Mouse (Mus musculus) retina, postnatal 1 day (tissue): ENCODE measurements at regions not wholly inside any gene's neighbourhood (a gene's known extent, or its start where the extent isn't known, plus 50 kb on each side); places are given as distances from the start of the nearest gene placed in this dataset.

Experiments
- DNase-seq: peaks from one replicate; pipeline ENCODE4 v3.0.0-alpha.2; 2012

DNA sequence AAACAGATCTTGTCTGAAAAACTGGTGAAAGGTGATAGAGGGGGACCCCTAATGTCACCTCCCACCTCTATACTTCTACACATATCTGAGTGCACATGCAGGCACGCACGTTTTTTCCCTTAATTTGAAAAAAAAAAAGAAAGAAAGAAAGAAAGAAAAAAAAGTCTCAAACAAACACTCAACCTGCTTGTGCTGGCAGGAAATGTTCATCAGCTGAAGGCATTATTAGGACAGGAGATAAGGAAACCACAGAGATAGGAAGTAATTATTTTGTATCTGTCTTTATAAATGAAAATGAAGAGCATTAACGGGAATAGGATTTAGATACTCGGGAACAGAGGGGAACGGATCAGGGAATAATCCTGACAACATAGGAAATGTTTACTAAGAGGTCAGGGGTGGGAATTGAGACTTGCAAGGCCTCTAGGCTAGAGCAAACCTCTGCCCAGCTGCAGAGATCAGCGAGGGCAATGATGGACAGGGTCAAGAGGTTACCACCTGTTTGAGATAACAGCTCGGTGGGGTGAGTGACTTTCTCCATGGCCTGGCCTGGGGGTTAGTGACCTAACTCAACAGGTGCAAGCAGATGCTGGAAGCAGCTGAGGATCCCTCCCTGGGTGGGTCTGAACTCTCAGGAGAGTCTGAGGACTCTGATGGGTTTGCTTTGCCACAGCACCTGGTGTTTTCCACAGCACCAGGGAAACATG is 129.7 kb upstream of the Cadm1 start:
- no peak for DNase-seq

- no peak for DNase-seq
Measured at GRCm38 (mm10) chr9:47401511-47401910, 128.5 kb upstream of the Cadm1 start.

DNA sequence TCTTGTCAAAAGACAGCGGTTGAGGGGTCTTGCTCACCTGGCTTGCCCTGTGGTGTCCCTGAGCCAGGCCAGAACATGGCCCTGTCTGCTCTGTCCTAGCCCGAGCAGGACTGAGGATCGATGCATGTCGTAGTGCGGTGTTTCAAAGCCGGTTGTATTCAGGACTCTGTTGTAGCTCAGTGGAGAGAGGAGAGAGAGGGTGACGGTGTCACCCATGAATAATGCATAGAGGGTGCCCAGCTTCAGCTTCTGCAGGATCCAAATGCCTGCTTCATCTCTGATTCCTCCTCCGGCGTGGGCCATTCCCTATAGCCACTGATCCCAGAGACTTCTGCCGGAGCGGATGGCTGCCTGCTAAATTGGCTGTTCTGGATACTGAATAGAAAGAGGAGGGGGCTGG is 126.7 kb upstream of the Cadm1 start:
- DNase-seq = peak; percentile 38

- peak; percentile 43 for DNase-seq
Measured at GRCm38 (mm10) chr9:47404821-47405220, 125.2 kb upstream of the Cadm1 start.

DNA sequence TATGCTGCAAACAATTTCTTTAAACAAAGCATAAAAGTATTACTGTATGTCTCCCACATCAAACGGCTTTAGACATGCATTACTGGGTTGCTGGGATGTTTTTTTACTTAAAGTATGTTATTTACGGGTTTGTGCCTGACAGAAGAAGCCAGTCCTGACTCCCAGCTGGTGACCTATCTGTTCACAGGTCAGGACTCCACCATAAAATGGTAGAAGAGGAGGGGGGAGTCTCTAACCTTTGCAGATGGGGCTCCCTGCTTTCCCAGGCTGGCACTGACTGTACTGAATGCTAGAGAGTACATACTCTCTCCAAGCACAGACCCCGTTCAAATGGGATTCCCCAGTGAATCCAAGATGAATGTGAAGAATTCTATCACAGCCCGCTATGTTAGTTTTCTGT is 124.4 kb upstream of the Cadm1 start:
- no peak for DNase-seq

DNA sequence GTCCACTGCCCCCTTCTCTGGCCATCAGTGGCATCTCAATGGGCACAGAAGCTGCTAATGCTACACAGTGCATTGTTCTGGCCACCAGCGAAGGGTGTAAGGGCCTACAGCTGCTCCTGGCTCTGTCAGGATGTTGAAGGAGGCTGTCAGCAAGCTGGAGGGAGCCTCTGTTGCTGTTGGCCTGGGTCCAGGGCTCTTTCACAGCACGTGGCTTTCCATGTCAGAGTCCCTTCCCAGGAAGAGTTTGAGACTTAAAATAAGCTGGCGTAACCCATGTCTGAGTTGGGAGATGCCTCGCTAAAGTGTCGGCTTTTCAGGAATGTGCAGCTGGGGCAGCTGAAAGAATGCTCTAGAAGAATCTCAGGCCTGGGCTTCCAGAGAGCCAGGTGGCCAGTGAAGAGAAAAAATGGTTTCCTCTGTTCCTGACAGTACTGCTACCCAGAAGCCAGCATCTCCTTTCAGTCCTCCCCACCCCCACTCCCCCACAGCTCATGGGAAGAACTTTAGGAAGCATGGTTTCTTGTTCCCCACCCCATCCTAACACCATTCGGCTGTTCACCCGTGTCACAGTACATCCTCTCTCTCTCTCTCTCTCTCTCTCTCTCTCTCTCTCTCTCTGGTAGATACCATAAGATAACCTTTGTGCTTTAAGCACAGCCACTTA is 122.8 kb upstream of the Cadm1 start:
- DNase-seq = peak; percentile 89

DNA sequence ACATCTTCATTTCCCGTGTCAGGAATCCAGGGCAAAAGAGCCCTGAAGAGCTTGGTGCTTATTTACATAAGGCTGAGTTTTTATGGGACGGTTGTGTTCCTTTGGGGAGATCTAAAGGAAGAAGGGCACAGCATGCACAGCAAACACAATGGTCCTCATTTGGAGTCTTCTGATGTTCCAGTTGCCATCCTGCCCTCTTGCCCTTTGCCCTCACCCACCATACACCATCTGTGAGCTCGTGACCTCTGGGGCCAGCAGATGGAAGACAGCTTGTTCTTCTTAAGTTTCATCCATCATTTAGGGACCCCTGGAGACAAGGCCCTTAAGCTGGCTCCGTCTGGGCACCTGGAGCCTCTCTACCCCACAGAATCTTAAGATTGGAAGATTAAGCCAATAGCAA is 121.9 kb upstream of the Cadm1 start:
- DNase-seq = no peak

DNA sequence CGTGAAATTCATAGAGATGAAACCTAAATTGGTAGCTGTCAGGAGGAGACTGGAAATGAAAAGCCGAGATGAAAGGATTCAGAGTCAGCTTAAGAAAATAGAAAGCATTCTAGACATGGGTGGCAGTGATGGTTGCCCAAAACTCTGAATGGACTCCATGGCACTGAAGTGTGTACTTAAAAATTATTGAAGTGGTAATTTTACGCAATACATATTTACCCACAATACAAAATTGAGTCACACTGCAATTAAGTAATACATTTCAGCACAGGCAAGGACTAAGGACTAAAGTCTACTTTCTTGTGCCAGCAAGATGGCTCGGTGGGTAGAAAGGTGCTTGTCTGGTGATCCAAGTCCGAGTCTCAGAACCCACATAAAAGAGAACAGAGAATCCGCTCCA is 120.4 kb upstream of the Cadm1 start:
- DNase-seq = no peak

DNA sequence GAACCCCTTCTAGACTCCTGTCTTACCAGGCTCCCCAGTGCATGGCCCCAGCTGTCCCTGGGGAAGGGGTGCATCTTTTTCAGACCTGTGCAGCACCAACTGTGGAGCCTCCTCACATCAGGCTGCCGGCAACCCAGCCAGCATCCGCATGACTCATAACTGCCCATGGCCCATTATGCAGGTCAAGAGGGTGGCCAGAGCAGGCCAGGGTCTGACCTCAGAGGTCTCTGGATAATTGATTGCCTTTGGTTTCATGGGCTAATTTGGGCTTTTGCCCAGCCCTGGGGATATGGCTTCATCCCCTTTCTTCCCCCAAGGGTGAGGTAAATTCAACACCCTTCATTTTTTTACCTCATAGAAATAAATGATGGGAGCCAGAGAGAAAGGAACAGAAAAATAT is 117.2 kb upstream of the Cadm1 start:
- no peak for DNase-seq

DNA sequence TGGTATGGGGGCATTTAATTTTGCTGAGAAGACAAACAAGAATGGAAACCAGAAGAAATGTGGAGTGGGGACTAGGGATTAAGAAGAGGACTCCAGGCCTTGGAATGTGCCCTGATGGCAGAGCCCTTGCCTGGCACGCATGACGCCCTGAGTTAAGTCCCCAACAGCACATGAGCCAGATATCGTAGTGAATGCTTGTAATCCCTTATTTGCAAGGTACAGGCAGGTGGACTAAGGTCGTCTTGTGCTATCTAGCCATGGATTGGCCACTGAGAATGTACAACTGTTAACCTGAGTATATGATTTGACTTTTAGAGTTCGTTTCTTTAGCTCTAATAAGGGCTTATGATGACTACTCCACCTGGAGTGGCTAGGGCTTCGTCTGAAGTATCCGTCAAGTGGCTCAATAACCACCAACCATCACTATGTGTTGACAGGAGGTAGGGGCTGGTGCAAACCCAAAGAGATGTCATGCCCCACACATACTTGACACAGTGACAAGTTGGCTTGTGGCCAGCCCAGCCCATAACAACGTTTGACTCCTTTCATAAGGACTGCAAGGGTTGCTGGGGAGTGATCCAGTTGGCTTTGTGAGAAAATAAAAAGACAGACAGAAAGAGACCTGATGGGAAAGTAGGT is 115.5 kb upstream of the Cadm1 start:
- DNase-seq = no peak

GRCm38 (mm10) chr9:47422151-47422599 is 107.8 kb upstream of the Cadm1 start:
- DNase-seq = peak; percentile 79

GRCm38 (mm10) chr9:47422741-47423461 is 107.1 kb upstream of the Cadm1 start:
- DNase-seq = peak; percentile 92

DNA sequence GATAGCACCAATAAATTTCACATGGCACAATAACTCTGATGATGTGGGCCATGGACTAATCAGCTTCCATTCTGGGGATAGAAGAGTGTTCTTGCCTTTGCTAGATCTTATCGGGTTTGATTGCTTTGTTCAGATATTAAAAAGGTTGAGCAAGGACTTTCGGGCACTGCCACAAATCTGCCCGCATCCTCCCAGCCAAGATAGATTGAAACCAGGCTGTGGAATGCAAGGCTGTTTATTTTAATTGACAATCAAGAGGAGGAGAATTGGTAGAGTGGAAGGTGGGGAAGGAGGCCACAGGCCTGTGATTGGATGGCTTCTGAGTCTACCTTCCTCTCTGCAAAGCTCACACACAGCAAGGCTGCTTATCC is 106.5 kb upstream of the Cadm1 start:
- DNase-seq = no peak

- no peak for DNase-seq
Measured at GRCm38 (mm10) chr9:47424191-47424590, 105.8 kb upstream of the Cadm1 start.

DNA sequence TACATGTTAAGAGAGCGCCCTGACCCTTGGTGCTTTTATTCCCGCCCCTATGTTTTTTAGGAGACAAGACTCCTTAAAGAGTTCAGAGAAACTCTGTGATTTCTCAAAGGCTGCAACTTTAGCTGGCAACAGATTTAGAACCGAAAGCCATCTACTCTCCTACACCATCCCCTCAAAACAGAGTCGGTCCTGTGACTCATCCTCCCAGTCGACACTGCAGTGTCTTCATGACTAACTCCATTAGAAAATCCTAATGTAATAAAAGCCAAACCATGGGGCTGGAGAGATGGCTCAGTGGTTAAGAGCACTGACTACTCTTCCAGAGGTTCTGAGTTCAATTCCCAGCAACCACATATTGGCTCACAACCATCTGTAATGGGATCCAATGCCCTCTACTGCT is 103.3 kb upstream of the Cadm1 start:
- DNase-seq = no peak

GRCm38 (mm10) chr9:47428710-47429341 is 101.1 kb upstream of the Cadm1 start:
- no peak for DNase-seq

DNA sequence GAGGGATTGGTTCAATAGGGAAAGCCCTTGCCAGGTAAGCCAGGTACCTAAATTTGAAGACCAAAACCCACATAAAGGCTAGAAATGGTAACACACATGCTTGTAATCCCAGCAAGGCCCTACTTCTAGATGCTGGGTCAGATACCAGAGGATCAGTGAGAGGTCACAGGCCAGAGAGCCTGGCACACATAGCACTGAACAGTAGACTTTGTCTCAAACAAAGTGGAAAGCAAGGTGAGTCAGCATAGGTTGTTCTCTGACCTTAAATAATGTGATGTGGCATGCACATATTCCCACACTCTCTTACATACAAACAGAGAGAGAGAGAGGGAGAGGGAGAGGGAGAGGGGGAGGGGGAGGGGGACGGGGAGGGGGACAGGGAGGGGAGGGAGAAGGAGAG is 100.3 kb upstream of the Cadm1 start:
- peak; percentile 49 for DNase-seq

GRCm38 (mm10) chr9:47432715-47433114 is 97.3 kb upstream of the Cadm1 start:
- DNase-seq = no peak

DNA sequence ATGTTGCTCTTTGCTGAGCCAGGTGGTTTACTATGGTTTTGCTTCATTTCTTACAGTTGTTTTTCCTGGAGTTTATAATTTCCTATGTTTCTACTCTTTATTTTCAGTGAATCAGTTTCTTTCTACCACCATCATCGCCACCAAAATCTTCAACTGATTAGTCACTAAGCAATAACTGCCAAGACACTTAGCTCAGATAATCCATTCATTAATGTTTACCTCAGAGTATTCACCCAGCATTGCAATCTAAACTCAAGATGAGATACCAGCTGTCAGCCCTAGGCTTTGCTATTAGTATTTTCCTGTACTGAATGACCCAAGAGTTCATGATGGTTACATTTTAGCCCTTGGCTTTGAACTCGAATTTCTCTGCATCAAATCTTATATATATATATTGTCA is 96.8 kb upstream of the Cadm1 start:
- no peak for DNase-seq

GRCm38 (mm10) chr9:47434091-47434490 is 95.9 kb upstream of the Cadm1 start:
- no peak for DNase-seq

GRCm38 (mm10) chr9:47438976-47439375 is 91.0 kb upstream of the Cadm1 start:
- DNase-seq = no peak

GRCm38 (mm10) chr9:47439506-47439905 is 90.5 kb upstream of the Cadm1 start:
- peak; percentile 44 for DNase-seq

DNA sequence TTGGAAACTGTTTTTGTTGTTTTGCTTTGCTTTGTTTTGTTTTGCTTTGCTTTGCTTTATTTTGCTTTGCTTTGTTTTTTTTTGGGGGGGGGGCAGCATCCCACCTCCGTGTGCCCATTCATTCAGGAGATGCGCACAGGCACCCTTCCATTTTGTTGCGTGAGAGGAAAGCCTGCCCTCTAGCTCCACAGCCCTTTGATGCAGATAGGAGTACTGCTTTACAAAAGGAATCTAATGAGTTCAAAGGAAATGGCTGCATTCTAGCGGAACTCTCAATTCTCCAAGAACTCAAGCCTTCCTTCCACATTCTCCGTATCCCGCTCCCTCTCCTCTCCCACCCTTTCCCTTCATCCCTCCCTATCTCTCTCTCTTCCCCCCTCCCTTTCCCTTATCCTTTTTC is 89.8 kb upstream of the Cadm1 start:
- peak; percentile 56 for DNase-seq
